Mouse (Mus musculus) myocyte (in vitro differentiated cells): ENCODE measurements around the gene Rraga. TPM values are rescaled to one million over a fixed set of nuclear protein-coding genes. Genes with fewer than 3 reads are reported as not detected.

ENCODE experiments used
- H3K27me3 ChIP-seq: one replicate; pipeline ENCODE4 v1.6.1; 2011; ENCODE audit not compliant: control insufficient read depth, insufficient read depth, insufficient read length
- H3K36me3 ChIP-seq: one replicate; pipeline ENCODE4 v1.6.1; 2011; ENCODE audit not compliant: control insufficient read depth, insufficient read depth
- H3K4me2 ChIP-seq: one replicate; pipeline ENCODE4 v1.6.1; 2011; ENCODE audit warnings: low read depth, control low read depth
- H3K4me3 ChIP-seq: one replicate; pipeline ENCODE4 v1.5.1; 2011; ENCODE audit warnings: mild to moderate bottlenecking, control low read depth, moderate library complexity
- H3K79me2 ChIP-seq: one replicate; pipeline ENCODE4 v1.6.1; 2011; ENCODE audit not compliant: control insufficient read depth, insufficient read depth
- H3ac ChIP-seq: one replicate; pipeline ENCODE4 v1.6.1; 2011; ENCODE audit not compliant: control insufficient read depth, insufficient read length
- CEBPB ChIP-seq: IDR thresholded peaks from 2 replicates; pipeline ENCODE4 v1.6.1; 2011; ENCODE audit warnings: mild to moderate bottlenecking, moderate library complexity; ENCODE audit not compliant: poor library complexity, insufficient read depth, severe bottlenecking
- E2F4 ChIP-seq: IDR thresholded peaks from one replicate; pipeline ENCODE4 v1.6.1; 2011; ENCODE audit warnings: mild to moderate bottlenecking, control low read depth, moderate library complexity; ENCODE audit not compliant: insufficient read depth
- MAX ChIP-seq: IDR thresholded peaks from one replicate; pipeline ENCODE4 v1.6.1; 2011; ENCODE audit warnings: low read depth, mild to moderate bottlenecking, control low read depth
- MYOD1 ChIP-seq, 3 experiments: IDR thresholded peaks; one replicate each; pipeline ENCODE4 v1.6.1; 2011; ENCODE audit warnings: control low read depth in 2 of 3, low read depth in 2 of 3, mild to moderate bottlenecking in 2 of 3, moderate library complexity in 1 of 3; ENCODE audit not compliant: insufficient read length in 2 of 3, control insufficient read depth in 1 of 3
- MYOG ChIP-seq, 3 experiments: IDR thresholded peaks; one replicate each; pipeline ENCODE4 v1.6.1; 2011; ENCODE audit warnings: control low read depth in 2 of 3, low read depth in 2 of 3, mild to moderate bottlenecking in 2 of 3; ENCODE audit not compliant: insufficient read length in 2 of 3, control insufficient read depth in 1 of 3, insufficient read depth in 1 of 3
- POLR2A ChIP-seq: IDR thresholded peaks from one replicate; pipeline ENCODE4 v1.6.1; 2011; ENCODE audit warnings: low read depth, mild to moderate bottlenecking, control low read depth, moderate library complexity; ENCODE audit not compliant: insufficient read length
- POLR2AphosphoS2 ChIP-seq: IDR thresholded peaks from one replicate; pipeline ENCODE4 v1.6.1; 2011; ENCODE audit warnings: low read depth, control low read depth; ENCODE audit not compliant: insufficient read length
- REST ChIP-seq: IDR thresholded peaks from one replicate; pipeline ENCODE4 v1.6.1; 2011; ENCODE audit warnings: mild to moderate bottlenecking, control low read depth, moderate library complexity; ENCODE audit not compliant: insufficient read depth, insufficient read length
- SRF ChIP-seq: IDR thresholded peaks from one replicate; pipeline ENCODE4 v1.6.1; 2011; ENCODE audit warnings: low read depth; ENCODE audit not compliant: control insufficient read depth, insufficient read length
- TCF12 ChIP-seq: IDR thresholded peaks from one replicate; pipeline ENCODE4 v1.6.1; 2011; ENCODE audit warnings: mild to moderate bottlenecking, control low read depth; ENCODE audit not compliant: poor library complexity, insufficient read depth, severe bottlenecking
- TCF3 ChIP-seq: IDR thresholded peaks from one replicate; pipeline ENCODE4 v1.6.1; 2011; ENCODE audit warnings: low read depth, control low read depth; ENCODE audit not compliant: insufficient read length
- USF1 ChIP-seq: IDR thresholded peaks from one replicate; pipeline ENCODE4 v1.6.1; 2011; ENCODE audit warnings: low read depth, mild to moderate bottlenecking, control low read depth, moderate library complexity
- polyA plus RNA-seq: library from polyadenylated mRNA; unstranded; fragments of >200 nt; fragmentation: generic; extraction: Trizol; gene quantifications from one replicate; pipeline ENCODE4 v1.2.1, GENCODE M21; 2012; ENCODE audit warnings: missing spikeins

Gene Rraga
- polyA plus RNA-seq, 1 experiment, result 53.3 TPM

- Histone ChIP-seq H3K79me2 (no peaks in the 10 kb centered on the region), H3K36me3 (no peaks in the 10 kb centered on the region), H3K4me3 (no peak overlapping the region), H3ac (no peak overlapping the region), H3K27me3 (peaks cover 9% of the 10 kb centered on the region), H3K4me2 (no peak overlapping the region)
- no peak for TF ChIP-seq SRF
- TF ChIP-seq MYOG (IDR thresholded peaks at IDR 0.05; ENCODE audit: control insufficient read depth in 1 of 3, insufficient read depth in 1 of 3, insufficient read length in 2 of 3, low read depth in 2 of 3), result no peak
- no peak for TF ChIP-seq REST
- TF ChIP-seq MYOD1 (IDR thresholded peaks at IDR 0.05; ENCODE audit: control insufficient read depth in 1 of 3, insufficient read length in 2 of 3, low read depth in 2 of 3), result no peak
- TF ChIP-seq TCF3, result no peak
- no peak for TF ChIP-seq TCF12
- no peak for TF ChIP-seq CEBPB
- TF ChIP-seq POLR2A, result no peak
- no peak for TF ChIP-seq MAX
- no peak for TF ChIP-seq USF1
- no peak for TF ChIP-seq E2F4
- no peak for TF ChIP-seq POLR2AphosphoS2
These were observed 16.5 kb upstream of the Rraga start for GRCm38 (mm10) chr4:86559006-86559405.

- Histone ChIP-seq H3K4me2 (no peak overlapping the region), H3K79me2 (no peaks in the 10 kb centered on the region), H3K4me3 (no peak overlapping the region), H3K36me3 (no peaks in the 10 kb centered on the region), H3ac (no peak overlapping the region), H3K27me3 (peaks cover 9% of the 10 kb centered on the region)
- TF ChIP-seq E2F4 (no peak), MYOG (IDR thresholded peaks at IDR 0.05; ENCODE audit: control insufficient read depth in 1 of 3, insufficient read depth in 1 of 3, insufficient read length in 2 of 3, low read depth in 2 of 3) (no peak)
These were observed 14.4 kb upstream of the Rraga start for GRCm38 (mm10) chr4:86561061-86561460.

GRCm38 (mm10) chr4:86574939-86575282 lies 557 bp upstream of the Rraga start:
- H3K36me3 ChIP-seq, result peaks cover 4% of the 10 kb centered on the region
- no peak for TF ChIP-seq USF1
- no peak for TF ChIP-seq CEBPB
- TF ChIP-seq TCF3, result no peak
- no peak for TF ChIP-seq E2F4
- no peak for TF ChIP-seq TCF12
- TF ChIP-seq POLR2AphosphoS2, result no peak
- no peak for TF ChIP-seq POLR2A
- TF ChIP-seq MYOG (IDR thresholded peaks at IDR 0.05; ENCODE audit: control insufficient read depth in 1 of 3, insufficient read depth in 1 of 3, insufficient read length in 2 of 3, low read depth in 2 of 3), result no peak
- no peak for TF ChIP-seq REST
- no peak for TF ChIP-seq MAX
- TF ChIP-seq MYOD1 (IDR thresholded peaks at IDR 0.05; ENCODE audit: control insufficient read depth in 1 of 3, insufficient read length in 2 of 3, low read depth in 2 of 3), result no peak
- TF ChIP-seq SRF, result no peak
- peaks cover 25% of the 10 kb centered on the region for H3K79me2 ChIP-seq
- H3ac ChIP-seq, result peak overlapping the region; percentile 66
- H3K4me3 ChIP-seq, result peak overlapping the region; percentile 93
- no peaks in the 10 kb centered on the region for H3K27me3 ChIP-seq
- peak overlapping the region; percentile 81 for H3K4me2 ChIP-seq

- Histone ChIP-seq H3ac (peak overlapping the region; percentile 66), H3K79me2 (peaks cover 25% of the 10 kb centered on the region)
- TF ChIP-seq USF1, result no peak
- TF ChIP-seq POLR2A, result no peak
- no peak for TF ChIP-seq SRF
- TF ChIP-seq MYOG (IDR thresholded peaks at IDR 0.05; ENCODE audit: control insufficient read depth in 1 of 3, insufficient read depth in 1 of 3, insufficient read length in 2 of 3, low read depth in 2 of 3), result no peak
- no peak for TF ChIP-seq CEBPB
- no peak for TF ChIP-seq TCF3
- no peak for TF ChIP-seq POLR2AphosphoS2
- no peak for TF ChIP-seq E2F4
- no peak for TF ChIP-seq TCF12
- TF ChIP-seq MAX, result no peak
These were observed 663 bp downstream of the Rraga start for GRCm38 (mm10) chr4:86576120-86576541.

GRCm38 (mm10) chr4:86576630-86577225 lies 1.3 kb downstream of the Rraga start:
- Histone ChIP-seq H3K4me3 (peak overlapping the region; percentile 93), H3K36me3 (peaks cover 4% of the 10 kb centered on the region), H3K4me2 (peak overlapping the region; percentile 83), H3ac (peak overlapping the region; percentile 66), H3K27me3 (no peaks in the 10 kb centered on the region), H3K79me2 (peaks cover 25% of the 10 kb centered on the region)
- TF ChIP-seq MYOG (IDR thresholded peaks at IDR 0.05; ENCODE audit: control insufficient read depth in 1 of 3, insufficient read depth in 1 of 3, insufficient read length in 2 of 3, low read depth in 2 of 3) (no peak), REST (no peak), USF1 (no peak), MYOD1 (IDR thresholded peaks at IDR 0.05; ENCODE audit: control insufficient read depth in 1 of 3, insufficient read length in 2 of 3, low read depth in 2 of 3) (no peak), TCF12 (no peak), POLR2AphosphoS2 (no peak)

More at GRCm38 (mm10) chr4:86576120-86576541, 663 bp downstream of the Rraga start:
- Histone ChIP-seq H3K4me3 (peak overlapping the region; percentile 93), H3K36me3 (peaks cover 4% of the 10 kb centered on the region), H3K4me2 (peak overlapping the region; percentile 83), H3K27me3 (no peaks in the 10 kb centered on the region)
